Mouse (Mus musculus) embryo, embryonic 11.5 days (tissue): ENCODE measurements at regions not wholly inside any gene's neighbourhood (a gene's known extent, or its start where the extent isn't known, plus 50 kb on each side); places are given as distances from the start of the nearest gene placed in this dataset.

ENCODE experiments used
- DNase-seq: peaks from one replicate; pipeline ENCODE4 v3.0.0-alpha.2; 2012; ENCODE audit warnings: low read depth, low spot score

GRCm38 (mm10) chr10:44945205-44945725 lies 121.7 kb upstream of the Prep start:
- DNase-seq: no peak

GRCm38 (mm10) chr10:44939403-44939802 lies 127.6 kb upstream of the Prep start:
- DNase-seq: no peak

GRCm38 (mm10) chr10:44936976-44937500 lies 130.0 kb upstream of the Prep start:
- DNase-seq: no peak

- no peak for DNase-seq
Observed at GRCm38 (mm10) chr10:44930796-44931195, 136.2 kb upstream of the Prep start.

GRCm38 (mm10) chr10:44913751-44914388 lies 153.1 kb upstream of the Prep start:
- no peak for DNase-seq

- no peak for DNase-seq
Observed at GRCm38 (mm10) chr10:44904520-44904919, 162.5 kb upstream of the Prep start.

GRCm38 (mm10) chr10:44901203-44901602 lies 165.8 kb upstream of the Prep start:
- DNase-seq: no peak

GRCm38 (mm10) chr10:44892124-44892523 lies 174.9 kb upstream of the Prep start:
- DNase-seq: no peak

GRCm38 (mm10) chr10:44887081-44887683 lies 179.8 kb upstream of the Prep start:
- DNase-seq: no peak

- no peak for DNase-seq
Observed at GRCm38 (mm10) chr10:44881967-44882366, 185.0 kb upstream of the Prep start.

- no peak for DNase-seq
Observed at GRCm38 (mm10) chr10:44877076-44877663, 189.8 kb upstream of the Prep start.

GRCm38 (mm10) chr10:44873642-44874285 lies 193.2 kb upstream of the Prep start:
- DNase-seq: no peak

GRCm38 (mm10) chr10:44864191-44864747 lies 202.7 kb upstream of the Prep start:
- DNase-seq: no peak

GRCm38 (mm10) chr10:44862360-44862674 lies 204.7 kb upstream of the Prep start:
- DNase-seq: no peak

- no peak for DNase-seq
Observed at GRCm38 (mm10) chr10:44861671-44862359, 205.2 kb upstream of the Prep start.

- DNase-seq: no peak
Observed at GRCm38 (mm10) chr10:44857444-44857843, 209.6 kb upstream of the Prep start.

GRCm38 (mm10) chr10:44854109-44854508 lies 212.9 kb upstream of the Prep start:
- DNase-seq: no peak

- no peak for DNase-seq
Observed at GRCm38 (mm10) chr10:44849016-44849415, 218.0 kb upstream of the Prep start.

GRCm38 (mm10) chr10:44846765-44847164 lies 220.2 kb upstream of the Prep start:
- no peak for DNase-seq

- DNase-seq: no peak
Observed at GRCm38 (mm10) chr10:44846149-44846548, 220.9 kb upstream of the Prep start.

GRCm38 (mm10) chr10:44840449-44840848 lies 226.6 kb upstream of the Prep start:
- DNase-seq: no peak
